Mouse (Mus musculus): ENCODE data around the gene Plin5.

DNA sequence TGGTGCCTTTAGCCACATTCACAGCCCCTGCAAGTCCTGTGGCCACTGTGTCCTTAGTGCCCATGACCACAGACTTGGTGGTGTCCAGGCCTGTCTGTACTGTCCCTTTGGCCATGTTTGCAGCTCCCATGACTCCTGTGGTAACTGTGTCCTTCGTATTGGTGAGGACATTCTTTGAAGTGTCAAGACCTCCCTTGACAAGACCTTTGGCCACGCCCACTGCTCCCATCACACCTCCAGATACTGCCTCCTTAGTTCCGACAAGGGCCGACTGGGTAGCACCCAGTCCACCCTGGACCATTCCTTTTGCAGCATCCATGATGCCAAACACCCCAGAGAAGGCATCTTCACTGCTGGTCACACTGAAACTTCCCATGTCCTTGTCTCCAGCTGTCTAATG lies 10.4 kb downstream of the Plin5 start:
- no peak for TF ChIP-seq POLR2A (IDR thresholded peaks at IDR 0.05; ENCODE audit: control insufficient read depth, extremely low read depth, insufficient read depth, low read length, poor library complexity)
- TF ChIP-seq CTCF (IDR thresholded peaks at IDR 0.05; ENCODE audit: borderline replicate concordance, control insufficient read depth, extremely low read depth, insufficient read depth, low read length, poor library complexity), result no peak

All from thymus, adult 2 months (tissue).